Mouse (Mus musculus): ENCODE measurements around the gene Gfod2. TPM values are rescaled to one million over a fixed set of nuclear protein-coding genes. Genes with fewer than 3 reads are reported as not detected.

Gene Gfod2
- polyA plus RNA-seq, 1 experiment from 2014 or later: 52.9 TPM

GRCm38 (mm10) chr8:105739216-105739615 lies 19.2 kb downstream of the Gfod2 start:
- H3K27me3 ChIP-seq (ENCODE audit: control insufficient read depth, insufficient read depth, low read length): no peaks in the 10 kb centered on the region
- no peaks in the 10 kb centered on the region for H3K36me3 ChIP-seq (ENCODE audit: control insufficient read depth, insufficient read depth, low read length)
- H3K4me2 ChIP-seq (ENCODE audit: low read depth, low read length): no peak overlapping the region
- ATAC-seq (ENCODE audit: low read depth): no peak
- 93% methylated on average over 5 of the region's 5 CpGs for WGBS
- H3K27ac ChIP-seq (ENCODE audit: low read depth, low read length): no peak overlapping the region
- no peaks in the 10 kb centered on the region for H3K4me1 ChIP-seq (ENCODE audit: control insufficient read depth, insufficient read depth, low read length)
- no peak overlapping the region for H3K9ac ChIP-seq (replicated peaks; ENCODE audit: low read depth, low read length)
- no peaks in the 10 kb centered on the region for H3K9me3 ChIP-seq (ENCODE audit: control insufficient read depth, low read length)
- H3K4me3 ChIP-seq (ENCODE audit: low read depth, low read length): no peak overlapping the region

DNA sequence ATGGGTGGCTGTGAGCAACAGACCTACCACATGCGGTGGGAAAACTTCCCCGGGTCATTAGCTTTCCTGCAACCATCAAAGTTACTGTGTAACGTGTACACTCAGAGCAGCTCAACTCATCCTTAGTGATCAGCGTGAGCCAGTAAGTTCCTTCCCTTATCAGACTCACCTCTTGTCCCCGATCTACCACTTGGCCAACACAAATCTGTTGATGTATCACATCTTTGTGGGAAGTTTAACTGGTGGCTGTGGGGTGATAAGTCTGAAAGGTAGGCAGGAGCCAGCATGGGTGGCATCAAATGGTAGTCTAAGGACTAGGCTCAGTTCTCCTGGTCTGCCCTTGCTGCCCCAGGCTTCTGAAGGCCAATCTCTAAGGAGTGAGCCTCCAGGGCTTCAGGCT lies 26.3 kb downstream of the Gfod2 start:
- WGBS: 92% methylated on average over 5 of the region's 5 CpGs
- Histone ChIP-seq H3K4me2 (ENCODE audit: low read depth, low read length) (no peak overlapping the region), H3K27ac (ENCODE audit: low read depth, low read length) (no peak overlapping the region), H3K9me3 (ENCODE audit: control insufficient read depth, low read length) (no peaks in the 10 kb centered on the region), H3K4me1 (ENCODE audit: control insufficient read depth, insufficient read depth, low read length) (no peaks in the 10 kb centered on the region), H3K9ac (replicated peaks; ENCODE audit: low read depth, low read length) (no peak overlapping the region), H3K4me3 (ENCODE audit: low read depth, low read length) (no peak overlapping the region), H3K36me3 (ENCODE audit: control insufficient read depth, insufficient read depth, low read length) (peaks cover 11% of the 10 kb centered on the region), H3K27me3 (ENCODE audit: control insufficient read depth, insufficient read depth, low read length) (no peaks in the 10 kb centered on the region)
- no peak for ATAC-seq (ENCODE audit: low read depth)

DNA sequence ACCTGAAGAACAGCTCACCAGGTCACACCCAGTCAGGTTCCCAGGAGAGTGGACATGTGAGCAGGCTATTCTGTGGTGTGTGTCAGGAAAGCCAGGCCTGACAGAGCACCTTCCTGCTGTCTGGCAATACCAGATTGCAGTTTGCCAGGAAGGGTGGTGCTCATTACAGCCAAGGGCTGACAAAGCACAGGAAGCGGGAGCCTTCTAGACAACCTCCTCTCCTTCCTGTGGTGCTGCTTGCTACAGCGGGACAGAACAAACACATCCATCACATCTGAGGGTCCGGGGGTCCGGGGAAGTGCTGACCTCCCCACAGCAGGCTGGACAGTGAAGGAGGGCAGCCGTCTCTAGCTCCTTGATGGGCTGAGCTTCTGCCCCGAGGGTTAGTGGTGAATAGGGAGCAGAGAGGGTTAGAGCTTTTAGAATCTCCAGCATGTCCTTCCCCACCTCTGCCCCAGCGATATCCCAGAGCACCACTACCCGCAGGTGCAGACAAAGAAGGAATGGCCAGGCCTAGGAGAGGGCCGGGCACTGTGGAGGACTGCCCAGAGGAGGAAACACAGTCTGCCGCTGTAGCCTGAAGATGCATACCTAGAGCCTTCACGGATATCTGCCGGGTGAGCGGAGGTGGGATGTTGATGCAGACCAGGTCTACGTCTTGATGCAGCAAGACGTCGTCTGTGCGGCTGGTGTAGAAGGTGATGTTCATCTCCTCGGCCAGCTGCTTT lies 30.9 kb downstream of the Gfod2 start:
- 92% methylated on average over 18 of the region's 18 CpGs for WGBS
- Histone ChIP-seq H3K4me3 (ENCODE audit: low read depth, low read length) (no peak overlapping the region), H3K4me1 (ENCODE audit: control insufficient read depth, insufficient read depth, low read length) (no peaks in the 10 kb centered on the region), H3K4me2 (ENCODE audit: low read depth, low read length) (no peak overlapping the region), H3K27me3 (ENCODE audit: control insufficient read depth, insufficient read depth, low read length) (no peaks in the 10 kb centered on the region), H3K36me3 (ENCODE audit: control insufficient read depth, insufficient read depth, low read length) (peaks cover 35% of the 10 kb centered on the region), H3K9me3 (ENCODE audit: control insufficient read depth, low read length) (no peaks in the 10 kb centered on the region), H3K27ac (ENCODE audit: low read depth, low read length) (no peak overlapping the region), H3K9ac (replicated peaks; ENCODE audit: low read depth, low read length) (no peak overlapping the region)
- no peak for ATAC-seq (ENCODE audit: low read depth)

DNA sequence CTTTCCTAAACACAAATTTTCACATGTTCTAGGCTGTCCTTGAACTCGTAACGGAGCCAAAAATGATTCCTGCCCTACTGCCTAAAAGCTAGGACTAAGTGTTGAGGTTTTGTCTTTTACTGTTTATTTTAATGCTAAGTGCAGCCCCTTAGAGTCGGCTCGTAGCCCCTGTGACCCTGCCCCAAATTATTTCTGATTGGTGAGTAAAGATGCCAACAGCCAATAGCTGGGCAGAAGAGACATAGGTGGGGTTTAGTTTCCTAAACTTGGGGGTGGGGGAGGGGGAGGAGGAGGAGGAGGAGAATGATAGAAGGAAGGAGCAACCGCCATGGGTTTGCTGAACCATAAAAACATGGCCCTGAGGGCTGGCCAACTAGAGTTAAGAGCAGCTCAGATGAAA lies 32.7 kb downstream of the Gfod2 start:
- ATAC-seq (ENCODE audit: low read depth): no peak
- no peak overlapping the region for H3K4me2 ChIP-seq (ENCODE audit: low read depth, low read length)
- H3K27me3 ChIP-seq (ENCODE audit: control insufficient read depth, insufficient read depth, low read length): no peaks in the 10 kb centered on the region
- no peaks in the 10 kb centered on the region for H3K4me1 ChIP-seq (ENCODE audit: control insufficient read depth, insufficient read depth, low read length)
- H3K9me3 ChIP-seq (ENCODE audit: control insufficient read depth, low read length): no peaks in the 10 kb centered on the region
- H3K27ac ChIP-seq (ENCODE audit: low read depth, low read length): no peak overlapping the region
- WGBS: 81% methylated on average over 5 of the region's 5 CpGs
- H3K4me3 ChIP-seq (ENCODE audit: low read depth, low read length): no peak overlapping the region
- no peak overlapping the region for H3K9ac ChIP-seq (replicated peaks; ENCODE audit: low read depth, low read length)
- peaks cover 35% of the 10 kb centered on the region for H3K36me3 ChIP-seq (ENCODE audit: control insufficient read depth, insufficient read depth, low read length)

GRCm38 (mm10) chr8:105722861-105723260 lies 35.6 kb downstream of the Gfod2 start:
- peaks cover 31% of the 10 kb centered on the region for H3K36me3 ChIP-seq (ENCODE audit: control insufficient read depth, insufficient read depth, low read length)
- no peaks in the 10 kb centered on the region for H3K9me3 ChIP-seq (ENCODE audit: control insufficient read depth, low read length)
- no peak overlapping the region for H3K27ac ChIP-seq (ENCODE audit: low read depth, low read length)
- no peak overlapping the region for H3K4me2 ChIP-seq (ENCODE audit: low read depth, low read length)
- H3K4me3 ChIP-seq (ENCODE audit: low read depth, low read length): no peak overlapping the region
- no peaks in the 10 kb centered on the region for H3K4me1 ChIP-seq (ENCODE audit: control insufficient read depth, insufficient read depth, low read length)
- H3K9ac ChIP-seq (replicated peaks; ENCODE audit: low read depth, low read length): no peak overlapping the region
- 92% methylated on average over 9 of the region's 9 CpGs for WGBS
- no peak for ATAC-seq (ENCODE audit: low read depth)
- no peaks in the 10 kb centered on the region for H3K27me3 ChIP-seq (ENCODE audit: control insufficient read depth, insufficient read depth, low read length)

- no peak overlapping the region for H3K9ac ChIP-seq (replicated peaks; ENCODE audit: low read depth, low read length)
- H3K36me3 ChIP-seq (ENCODE audit: control insufficient read depth, insufficient read depth, low read length): peaks cover 25% of the 10 kb centered on the region
- no peak overlapping the region for H3K27ac ChIP-seq (ENCODE audit: low read depth, low read length)
- H3K4me2 ChIP-seq (ENCODE audit: low read depth, low read length): no peak overlapping the region
- no peak overlapping the region for H3K4me3 ChIP-seq (ENCODE audit: low read depth, low read length)
- WGBS: 92% methylated on average over 4 of the region's 4 CpGs
- no peaks in the 10 kb centered on the region for H3K9me3 ChIP-seq (ENCODE audit: control insufficient read depth, low read length)
- no peaks in the 10 kb centered on the region for H3K27me3 ChIP-seq (ENCODE audit: control insufficient read depth, insufficient read depth, low read length)
- no peaks in the 10 kb centered on the region for H3K4me1 ChIP-seq (ENCODE audit: control insufficient read depth, insufficient read depth, low read length)
- no peak for ATAC-seq (ENCODE audit: low read depth)
Measured at GRCm38 (mm10) chr8:105719637-105720036, 38.8 kb downstream of the Gfod2 start.

GRCm38 (mm10) chr8:105716302-105716945 lies 42.0 kb downstream of the Gfod2 start:
- Histone ChIP-seq H3K9ac (replicated peaks; ENCODE audit: low read depth, low read length) (no peak overlapping the region), H3K36me3 (ENCODE audit: control insufficient read depth, insufficient read depth, low read length) (peaks cover 11% of the 10 kb centered on the region), H3K4me1 (ENCODE audit: control insufficient read depth, insufficient read depth, low read length) (no peaks in the 10 kb centered on the region), H3K4me2 (ENCODE audit: low read depth, low read length) (no peak overlapping the region), H3K27me3 (ENCODE audit: control insufficient read depth, insufficient read depth, low read length) (no peaks in the 10 kb centered on the region), H3K9me3 (ENCODE audit: control insufficient read depth, low read length) (no peaks in the 10 kb centered on the region), H3K4me3 (ENCODE audit: low read depth, low read length) (no peak overlapping the region), H3K27ac (ENCODE audit: low read depth, low read length) (no peak overlapping the region)
- WGBS: 97% methylated on average over 15 of the region's 15 CpGs
- ATAC-seq (ENCODE audit: low read depth): no peak

GRCm38 (mm10) chr8:105715042-105715441 lies 43.4 kb downstream of the Gfod2 start:
- WGBS: 81% methylated on average over 6 of the region's 6 CpGs
- H3K36me3 ChIP-seq (ENCODE audit: control insufficient read depth, insufficient read depth, low read length): peaks cover 11% of the 10 kb centered on the region
- no peak for ATAC-seq (ENCODE audit: low read depth)

DNA sequence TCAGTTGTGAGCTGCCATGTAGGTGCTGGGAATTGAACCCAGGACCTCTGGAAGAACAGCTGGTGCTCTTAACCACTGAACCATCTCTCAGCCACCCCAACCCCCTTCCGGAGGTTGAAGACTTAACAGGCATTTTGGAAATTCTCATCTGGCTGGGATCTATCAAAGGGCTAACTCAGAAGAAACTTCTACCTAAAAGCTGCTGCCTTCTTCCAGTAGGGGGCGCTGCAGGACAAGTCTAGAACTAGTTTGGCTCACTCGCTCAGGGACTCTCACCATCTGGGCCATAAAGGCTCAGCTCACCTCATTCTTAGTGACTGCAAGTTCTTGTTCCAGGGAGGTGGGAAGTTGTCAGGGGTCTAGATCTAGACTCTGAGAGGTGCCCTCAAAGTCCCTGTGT lies 44.3 kb downstream of the Gfod2 start:
- Histone ChIP-seq H3K36me3 (ENCODE audit: control insufficient read depth, insufficient read depth, low read length) (peaks cover 11% of the 10 kb centered on the region), H3K9me3 (ENCODE audit: control insufficient read depth, low read length) (no peaks in the 10 kb centered on the region), H3K4me1 (ENCODE audit: control insufficient read depth, insufficient read depth, low read length) (no peaks in the 10 kb centered on the region), H3K27me3 (ENCODE audit: control insufficient read depth, insufficient read depth, low read length) (no peaks in the 10 kb centered on the region), H3K4me2 (ENCODE audit: low read depth, low read length) (no peak overlapping the region), H3K4me3 (ENCODE audit: low read depth, low read length) (no peak overlapping the region), H3K27ac (ENCODE audit: low read depth, low read length) (no peak overlapping the region), H3K9ac (replicated peaks; ENCODE audit: low read depth, low read length) (no peak overlapping the region)
- WGBS: 10% methylated on average over 3 of the region's 3 CpGs
- peak; percentile 25; the same call in 1 of the 2 replicates for ATAC-seq (ENCODE audit: low read depth)

More at GRCm38 (mm10) chr8:105715042-105715441, 43.4 kb downstream of the Gfod2 start:
- Histone ChIP-seq H3K9ac (replicated peaks; ENCODE audit: low read depth, low read length) (no peak overlapping the region), H3K4me1 (ENCODE audit: control insufficient read depth, insufficient read depth, low read length) (no peaks in the 10 kb centered on the region), H3K4me3 (ENCODE audit: low read depth, low read length) (no peak overlapping the region), H3K27me3 (ENCODE audit: control insufficient read depth, insufficient read depth, low read length) (no peaks in the 10 kb centered on the region), H3K9me3 (ENCODE audit: control insufficient read depth, low read length) (no peaks in the 10 kb centered on the region), H3K27ac (ENCODE audit: low read depth, low read length) (no peak overlapping the region), H3K4me2 (ENCODE audit: low read depth, low read length) (no peak overlapping the region)

Data from neural tube, embryonic 14.5 days (tissue).